In genomic region chr4:47431081-47431480, GRCm38 (mm10) we compare ENCODE assay signal across 34 mouse cellular contexts.
"Had no signal": no experiment of that assay in that cellular context is flagged by ENCODE, and none has a peak within 500 bp of the region (broad histone marks: within the 10 kb centered on the region; RNA-seq: fewer than 3 reads in every experiment).

No protein-coding gene starts in this region.

- H3K27ac ChIP-seq: heart, embryonic 10.5 days; heart, embryonic 13.5 days; heart, embryonic 15.5 days; hindbrain, embryonic 10.5 days; hindbrain, embryonic 12.5 days; hindbrain, embryonic 13.5 days; hindbrain, embryonic 14.5 days; hindbrain, embryonic 15.5 days; hindbrain, postnatal 0 days; intestine, embryonic 15.5 days; kidney, embryonic 15.5 days; kidney, postnatal 0 days; layer of hippocampus, adult 2 months had no signal

- H3K9ac ChIP-seq: heart, embryonic 13.5 days; heart, embryonic 15.5 days; hindbrain, embryonic 12.5 days; hindbrain, embryonic 13.5 days; hindbrain, embryonic 14.5 days; hindbrain, embryonic 15.5 days; intestine, embryonic 15.5 days; kidney, embryonic 15.5 days had no signal

- H3K9me3 ChIP-seq: heart, embryonic 10.5 days; heart, embryonic 15.5 days; hindbrain, embryonic 10.5 days; hindbrain, embryonic 12.5 days; hindbrain, embryonic 13.5 days; hindbrain, embryonic 15.5 days; intestine, embryonic 15.5 days; kidney, embryonic 15.5 days had no signal

- H3K4me2 ChIP-seq: heart, embryonic 11.5 days; heart, embryonic 13.5 days; heart, embryonic 15.5 days; hindbrain, embryonic 12.5 days; hindbrain, embryonic 13.5 days; hindbrain, embryonic 14.5 days; hindbrain, embryonic 15.5 days; intestine, embryonic 15.5 days; kidney, embryonic 15.5 days had no signal

- H3K36me3 ChIP-seq: heart, embryonic 10.5 days; heart, embryonic 13.5 days; heart, embryonic 15.5 days; hindbrain, embryonic 10.5 days; hindbrain, embryonic 12.5 days; hindbrain, embryonic 13.5 days; hindbrain, embryonic 15.5 days; intestine, embryonic 15.5 days; kidney, embryonic 15.5 days had no signal

- DNase-seq: heart, postnatal 10 days; heart, postnatal 14 days; heart, postnatal 36 days; heart, postnatal 4 days; kidney, adult 11 months; kidney, adult 18-20 months; kidney, adult 2 months; kidney, adult 8-10 months; kidney, adult 9 months; kidney, postnatal 10 days; kidney, postnatal 14 days; kidney, postnatal 25 days; kidney, postnatal 36 days; kidney, postnatal 4 days; layer of hippocampus, adult 9-11 months; layer of hippocampus, postnatal 36 days had no signal

- H3K27me3 ChIP-seq: heart, embryonic 15.5 days; hindbrain, embryonic 12.5 days; hindbrain, embryonic 15.5 days; intestine, embryonic 15.5 days had no signal

- H3K4me1 ChIP-seq: heart, embryonic 15.5 days had no signal

- ATAC-seq: hindbrain, embryonic 16.5 days; hindbrain, postnatal 0 days; inflammation-experienced regulatory T-cells, adult 6 months; intestine, embryonic 15.5 days; intestine, embryonic 16.5 days; intestine, postnatal 0 days had no signal

- H3K4me3 ChIP-seq: heart, embryonic 10.5 days; heart, embryonic 13.5 days; heart, embryonic 15.5 days; hindbrain, embryonic 10.5 days; hindbrain, embryonic 12.5 days; hindbrain, embryonic 13.5 days; hindbrain, embryonic 15.5 days; intestine, embryonic 15.5 days; kidney, embryonic 15.5 days; layer of hippocampus, adult 2 months had no signal
